Mouse (Mus musculus): ENCODE measurements around the gene Zfp11. TPM values are rescaled to one million over a fixed set of nuclear protein-coding genes. Genes with fewer than 3 reads are reported as not detected.
"Not testable (repeated sequence)": the region's sequence is repeated elsewhere in the genome, so short reads cannot be mapped to it uniquely, and the experiment has no call there.

The Zfp11 gene
- total and polyA plus RNA-seq, 2 experiments from 2014 or later, result 0.95 to 3.0 TPM

DNA sequence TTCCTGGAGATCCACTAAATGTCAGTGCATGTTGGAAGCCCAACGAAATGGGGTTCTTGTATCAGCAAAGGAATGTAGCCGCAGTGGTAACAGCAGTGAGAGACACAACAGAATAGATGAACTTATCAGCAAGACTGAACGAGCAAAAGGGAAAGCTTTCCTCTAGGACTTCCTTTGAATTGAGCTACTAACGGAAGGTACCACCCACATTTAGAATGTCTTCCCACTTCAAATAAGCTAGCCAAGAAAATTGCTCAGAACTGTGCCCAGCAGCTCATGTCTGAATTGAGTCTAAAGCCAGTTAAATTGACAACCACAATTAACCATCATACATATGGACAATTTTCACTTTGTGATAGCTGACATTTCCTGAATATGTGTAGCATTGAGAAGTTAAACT lies 2.0 kb downstream of the Zfp11 start:
- no peak overlapping the region for H3K9ac ChIP-seq (replicated peaks; ENCODE audit: low read depth, low read length)
- DNase-seq (ENCODE audit: low spot score), result no peak
- no peak overlapping the region for H3K4me2 ChIP-seq (ENCODE audit: low read depth, low read length)
- no peaks in the 10 kb centered on the region for H3K9me3 ChIP-seq (replicated peaks; ENCODE audit: control insufficient read depth, low read length)
- WGBS, result 62% methylated on average over 4 of the region's 4 CpGs
- H3K36me3 ChIP-seq (replicated peaks; ENCODE audit: control insufficient read depth, insufficient read depth, low read length), result no peaks in the 10 kb centered on the region
- ATAC-seq (ENCODE audit: insufficient read depth, low read depth), result no peak
- no peaks in the 10 kb centered on the region for H3K27me3 ChIP-seq (ENCODE audit: control insufficient read depth, insufficient read depth, low read length)
- no peak overlapping the region for H3K4me3 ChIP-seq (ENCODE audit: low read depth, low read length)
- H3K4me1 ChIP-seq (ENCODE audit: control insufficient read depth, insufficient read depth), result peaks cover 9% of the 10 kb centered on the region; the same call in 1 of the 2 replicates
- H3K27ac ChIP-seq (ENCODE audit: low read depth), result no peak overlapping the region
- TF ChIP-seq EP300 (IDR thresholded peaks at IDR 0.05; ENCODE audit: low read depth), result no peak
- no peak for TF ChIP-seq CTCF (IDR thresholded peaks at IDR 0.05; ENCODE audit: low read depth)

DNA sequence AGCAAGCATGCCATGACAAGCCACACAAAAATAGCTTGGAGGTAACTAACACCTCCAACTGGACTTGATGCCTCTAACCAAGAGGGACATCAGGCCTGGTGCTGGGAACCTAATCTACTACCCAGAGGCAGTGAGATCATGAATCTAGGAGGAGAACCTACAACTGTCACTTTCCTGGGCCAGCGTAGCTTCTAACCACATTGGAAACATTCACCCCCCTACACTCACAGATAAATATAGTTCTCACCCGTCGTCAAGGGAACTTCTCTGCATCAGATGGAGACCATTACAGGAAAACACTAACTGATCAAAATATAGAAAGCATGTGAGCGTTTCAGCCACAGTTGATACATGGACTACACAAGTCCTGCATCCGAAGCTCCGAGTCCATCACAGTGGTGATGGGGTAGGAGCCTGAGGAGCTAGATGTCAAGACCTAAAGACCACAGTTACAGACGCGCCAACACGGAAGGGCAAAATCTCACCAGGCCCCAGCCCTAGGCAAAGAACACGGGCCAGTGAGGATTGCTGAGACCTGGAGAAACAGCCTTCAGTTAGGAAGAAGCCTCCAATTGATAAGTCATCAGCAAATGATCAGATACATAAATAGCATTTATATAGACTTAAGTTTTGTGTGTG lies 3.5 kb downstream of the Zfp11 start:
- DNase-seq (ENCODE audit: low spot score) (no peak), ATAC-seq (ENCODE audit: insufficient read depth, low read depth) (no peak)
- Histone ChIP-seq H3K4me2 (ENCODE audit: low read depth, low read length) (no peak overlapping the region), H3K4me1 (ENCODE audit: control insufficient read depth, insufficient read depth) (peaks cover 9% of the 10 kb centered on the region; the same call in 1 of the 2 replicates), H3K36me3 (replicated peaks; ENCODE audit: control insufficient read depth, insufficient read depth, low read length) (0 out of 2 replicates have a peak, but pooled peaks cover under 1% of the 10 kb centered on the region), H3K4me3 (ENCODE audit: low read depth, low read length) (no peak overlapping the region), H3K9ac (replicated peaks; ENCODE audit: low read depth, low read length) (no peak overlapping the region), H3K9me3 (replicated peaks; ENCODE audit: control insufficient read depth, low read length) (no peaks in the 10 kb centered on the region), H3K27me3 (ENCODE audit: control insufficient read depth, insufficient read depth, low read length) (no peaks in the 10 kb centered on the region), H3K27ac (ENCODE audit: low read depth) (no peak overlapping the region)
- WGBS, result 92% methylated on average over 10 of the region's 10 CpGs
- TF ChIP-seq EP300 (IDR thresholded peaks at IDR 0.05; ENCODE audit: low read depth) (no peak), CTCF (IDR thresholded peaks at IDR 0.05; ENCODE audit: low read depth) (no peak)

- no peak for TF ChIP-seq CTCF (IDR thresholded peaks at IDR 0.05; ENCODE audit: low read depth)
- TF ChIP-seq EP300 (IDR thresholded peaks at IDR 0.05; ENCODE audit: low read depth), result no peak
- ATAC-seq (ENCODE audit: insufficient read depth, low read depth) (no peak), DNase-seq (ENCODE audit: low spot score) (no peak)
- Histone ChIP-seq H3K4me3 (ENCODE audit: low read depth, low read length) (no peak overlapping the region), H3K27me3 (ENCODE audit: control insufficient read depth, insufficient read depth, low read length) (no peaks in the 10 kb centered on the region), H3K27ac (ENCODE audit: low read depth) (no peak overlapping the region), H3K36me3 (replicated peaks; ENCODE audit: control insufficient read depth, insufficient read depth, low read length) (peaks cover 24% of the 10 kb centered on the region), H3K4me1 (ENCODE audit: control insufficient read depth, insufficient read depth) (peaks cover 5% of the 10 kb centered on the region; the same call in 1 of the 2 replicates), H3K4me2 (ENCODE audit: low read depth, low read length) (no peak overlapping the region), H3K9me3 (replicated peaks; ENCODE audit: control insufficient read depth, low read length) (no peaks in the 10 kb centered on the region), H3K9ac (replicated peaks; ENCODE audit: low read depth, low read length) (no peak overlapping the region)
- WGBS, result 63% methylated on average over 5 of the region's 5 CpGs
Measured at GRCm38 (mm10) chr5:129664090-129664489, 5.8 kb downstream of the Zfp11 start.

- Histone ChIP-seq H3K4me3 (ENCODE audit: low read depth, low read length) (no peak overlapping the region), H3K36me3 (replicated peaks; ENCODE audit: control insufficient read depth, insufficient read depth, low read length) (peaks cover 53% of the 10 kb centered on the region), H3K9ac (replicated peaks; ENCODE audit: low read depth, low read length) (no peak overlapping the region), H3K4me1 (ENCODE audit: control insufficient read depth, insufficient read depth) (no peaks in the 10 kb centered on the region), H3K27ac (ENCODE audit: low read depth) (no peak overlapping the region), H3K4me2 (ENCODE audit: low read depth, low read length) (no peak overlapping the region), H3K9me3 (replicated peaks; ENCODE audit: control insufficient read depth, low read length) (no peaks in the 10 kb centered on the region), H3K27me3 (ENCODE audit: control insufficient read depth, insufficient read depth, low read length) (no peaks in the 10 kb centered on the region)
- no peak for ATAC-seq (ENCODE audit: insufficient read depth, low read depth)
- WGBS, result 86% methylated on average over 15 of the region's 15 CpGs
- no peak for DNase-seq (ENCODE audit: low spot score)
- TF ChIP-seq EP300 (IDR thresholded peaks at IDR 0.05; ENCODE audit: low read depth), result no peak
- no peak for TF ChIP-seq CTCF (IDR thresholded peaks at IDR 0.05; ENCODE audit: low read depth)
Measured at GRCm38 (mm10) chr5:129657931-129658330, 12.0 kb downstream of the Zfp11 start.

- no peak overlapping the region for H3K9ac ChIP-seq (replicated peaks; ENCODE audit: low read depth, low read length)
- no peak for TF ChIP-seq EP300 (IDR thresholded peaks at IDR 0.05; ENCODE audit: low read depth)
- TF ChIP-seq CTCF (IDR thresholded peaks at IDR 0.05; ENCODE audit: low read depth), result no peak
- ATAC-seq (ENCODE audit: insufficient read depth, low read depth), result no peak
- H3K4me2 ChIP-seq (ENCODE audit: low read depth, low read length), result no peak overlapping the region
- 91% methylated on average over 10 of the region's 10 CpGs for WGBS
- no peaks in the 10 kb centered on the region for H3K4me1 ChIP-seq (ENCODE audit: control insufficient read depth, insufficient read depth)
- no peaks in the 10 kb centered on the region for H3K9me3 ChIP-seq (replicated peaks; ENCODE audit: control insufficient read depth, low read length)
- H3K36me3 ChIP-seq (replicated peaks; ENCODE audit: control insufficient read depth, insufficient read depth, low read length), result peaks cover 53% of the 10 kb centered on the region
- H3K27me3 ChIP-seq (ENCODE audit: control insufficient read depth, insufficient read depth, low read length), result no peaks in the 10 kb centered on the region
- DNase-seq (ENCODE audit: low spot score), result no peak
- no peak overlapping the region for H3K4me3 ChIP-seq (ENCODE audit: low read depth, low read length)
- no peak overlapping the region for H3K27ac ChIP-seq (ENCODE audit: low read depth)
Measured at GRCm38 (mm10) chr5:129657016-129657415, 12.9 kb downstream of the Zfp11 start.

DNA sequence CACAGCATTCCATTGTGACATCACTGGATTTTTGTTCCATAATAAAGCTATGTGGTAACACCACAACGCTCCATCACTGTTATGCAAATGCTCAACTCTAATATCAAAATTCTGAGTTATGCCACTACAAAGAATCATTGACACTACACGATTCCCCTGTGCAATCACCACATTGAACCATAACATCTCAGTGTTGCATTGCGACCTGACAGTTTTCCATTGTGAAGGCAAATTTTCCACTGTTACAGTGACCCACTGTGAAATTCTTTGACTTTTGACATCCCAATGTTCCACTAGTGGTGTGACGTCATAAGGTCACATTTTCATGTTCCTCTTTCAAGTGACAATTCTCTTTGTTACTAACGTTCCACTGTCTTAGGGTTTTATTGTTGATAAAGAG lies 19.0 kb downstream of the Zfp11 start:
- H3K4me2 ChIP-seq (ENCODE audit: low read depth, low read length), result no peak overlapping the region
- H3K9ac ChIP-seq (replicated peaks; ENCODE audit: low read depth, low read length), result no peak overlapping the region
- H3K27ac ChIP-seq (ENCODE audit: low read depth), result no peak overlapping the region
- H3K36me3 ChIP-seq (replicated peaks; ENCODE audit: control insufficient read depth, insufficient read depth, low read length), result no peaks in the 10 kb centered on the region
- no peaks in the 10 kb centered on the region for H3K27me3 ChIP-seq (ENCODE audit: control insufficient read depth, insufficient read depth, low read length)
- ATAC-seq (ENCODE audit: insufficient read depth, low read depth) (no peak), DNase-seq (ENCODE audit: low spot score) (no peak)
- no peaks in the 10 kb centered on the region for H3K9me3 ChIP-seq (replicated peaks; ENCODE audit: control insufficient read depth, low read length)
- no peak overlapping the region for H3K4me3 ChIP-seq (ENCODE audit: low read depth, low read length)
- no peaks in the 10 kb centered on the region for H3K4me1 ChIP-seq (ENCODE audit: control insufficient read depth, insufficient read depth)
- TF ChIP-seq CTCF (IDR thresholded peaks at IDR 0.05; ENCODE audit: low read depth) (no peak), EP300 (IDR thresholded peaks at IDR 0.05; ENCODE audit: low read depth) (no peak)
- 90% methylated on average over 5 of the region's 5 CpGs for WGBS

- not testable (repeated sequence) for ATAC-seq (ENCODE audit: insufficient read depth, low read depth); H3K27ac ChIP-seq (ENCODE audit: low read depth); H3K4me2 ChIP-seq (ENCODE audit: low read depth, low read length); H3K36me3 ChIP-seq (replicated peaks; ENCODE audit: control insufficient read depth, insufficient read depth, low read length); H3K4me1 ChIP-seq (ENCODE audit: control insufficient read depth, insufficient read depth); H3K27me3 ChIP-seq (ENCODE audit: control insufficient read depth, insufficient read depth, low read length); DNase-seq (ENCODE audit: low spot score); H3K9me3 ChIP-seq (replicated peaks; ENCODE audit: control insufficient read depth, low read length); H3K9ac ChIP-seq (replicated peaks; ENCODE audit: low read depth, low read length); H3K4me3 ChIP-seq (ENCODE audit: low read depth, low read length)
- 85% methylated on average over 2 of the region's 2 CpGs for WGBS
Measured at GRCm38 (mm10) chr5:129632270-129633250, 37.3 kb downstream of the Zfp11 start.
